Mouse (Mus musculus): ENCODE measurements around the gene Got1.

- TF ChIP-seq GATA1 (IDR thresholded peaks at IDR 0.05; ENCODE audit: borderline replicate concordance, low read length): no peak
- TF ChIP-seq FLI1 (IDR thresholded peaks at IDR 0.05; ENCODE audit: low read length): no peak
These were observed 60.7 kb downstream of the Got1 start for GRCm38 (mm10) chr19:43463546-43464293.
